27 mouse cellular contexts compared by ENCODE assay signal in genomic region chr5:105344808-105345732, GRCm38 (mm10). TPM values are rescaled to one million over a fixed set of nuclear protein-coding genes. Genes with fewer than 3 reads are reported as not detected.
DNase-seq lines count a peak whose midpoint lies in the region; ATAC-seq and TF ChIP-seq lines count a peak whose summit lies in the region.
"Had no signal": no experiment of that assay in that cellular context is flagged by ENCODE, and none has a peak within 500 bp of the region (broad histone marks: within the 10 kb centered on the region; RNA-seq: fewer than 3 reads in every experiment).

No protein-coding gene starts in this region.

- DNase-seq in heart, adult 11 months: peak; percentile 11
- DNase-seq in heart, postnatal 14 days: no peak
- peak; percentile 1 for DNase-seq in lung, embryonic 14.5 days
- no peak for DNase-seq in lung, postnatal 10 days
- peak; percentile 6 for DNase-seq in MEL (ENCODE audit: low read depth, low spot score)
- no peak for DNase-seq in midbrain, embryonic 11.5 days (ENCODE audit: low spot score, missing footprints)
- DNase-seq: adrenal gland, postnatal 14 days; cerebellum, adult 11 months; cerebellum, adult 9-11 months; forebrain, postnatal 0 days; gastrocnemius, postnatal 14 days; kidney, adult 2 months; left cerebral cortex, postnatal 4 days; right cerebral cortex, postnatal 14 days; spleen, adult 18-20 months had no signal

- intact Hi-C loops in heart, postnatal 14 days (cut with DNase I): no loop called here

- no peak overlapping the region for H3K27ac ChIP-seq in lung, embryonic 14.5 days (ENCODE audit: low read depth)
- H3K27ac ChIP-seq in MEL (ENCODE audit: control insufficient read depth, low read depth, low read length): no peak overlapping the region
- H3K27ac ChIP-seq in forebrain, embryonic 12.5 days: no peak overlapping the region
- H3K27ac ChIP-seq in midbrain, embryonic 11.5 days (ENCODE audit: low read depth, low read length): no peak overlapping the region
- H3K27ac ChIP-seq: forebrain, embryonic 10.5 days; hindbrain, embryonic 13.5 days; kidney, postnatal 0 days; left cerebral cortex, adult 2 months; limb, embryonic 15.5 days; midbrain, embryonic 13.5 days had no signal

- no peaks in the 10 kb centered on the region for H3K9me3 ChIP-seq in lung, embryonic 14.5 days (ENCODE audit: low read depth, low read length)
- no peaks in the 10 kb centered on the region for H3K9me3 ChIP-seq in MEL (replicated peaks; ENCODE audit: insufficient read depth, low read length)
- H3K9me3 ChIP-seq in forebrain, embryonic 12.5 days: no peaks in the 10 kb centered on the region
- no peaks in the 10 kb centered on the region for H3K9me3 ChIP-seq in midbrain, embryonic 11.5 days (ENCODE audit: control insufficient read depth, low read length)
- H3K9me3 ChIP-seq: forebrain, embryonic 10.5 days; G1E; hindbrain, embryonic 13.5 days; limb, embryonic 15.5 days; midbrain, embryonic 13.5 days had no signal

- no peaks in the 10 kb centered on the region for H3K36me3 ChIP-seq in lung, embryonic 14.5 days (ENCODE audit: insufficient read depth)
- no peaks in the 10 kb centered on the region for H3K36me3 ChIP-seq in MEL (ENCODE audit: control insufficient read depth in 1 of 2, insufficient read depth in 2 of 2, low read length in 2 of 2)
- H3K36me3 ChIP-seq in forebrain, embryonic 12.5 days (replicated peaks): no peaks in the 10 kb centered on the region
- H3K36me3 ChIP-seq in midbrain, embryonic 11.5 days (ENCODE audit: control insufficient read depth, insufficient read depth, low read length): no peaks in the 10 kb centered on the region
- H3K36me3 ChIP-seq: forebrain, embryonic 10.5 days; G1E; hindbrain, embryonic 13.5 days; limb, embryonic 15.5 days; midbrain, embryonic 13.5 days had no signal

- 56% methylated on average over 6 of the region's 6 CpGs for WGBS in lung, embryonic 14.5 days
- WGBS in forebrain, embryonic 12.5 days: 89% methylated on average over 6 of the region's 6 CpGs
- 88% methylated on average over 6 of the region's 6 CpGs for WGBS in midbrain, embryonic 11.5 days

- no peak for TF ChIP-seq CTCF in lung, embryonic 14.5 days (IDR thresholded peaks at IDR 0.05; ENCODE audit: low read depth)
- no peak for TF ChIP-seq CTCF in MEL (IDR thresholded peaks at IDR 0.05 in 2 of 3, conservative IDR thresholded peaks at IDR 0.05 in 1 of 3; ENCODE audit: control insufficient read depth in 1 of 3, insufficient read depth in 1 of 3, low read depth in 2 of 3, low read length in 3 of 3, poor library complexity in 1 of 3, severe bottlenecking in 1 of 3)

- no peak for TF ChIP-seq RAD21 in MEL (IDR thresholded peaks at IDR 0.05; ENCODE audit: low read depth, low read length)

- no peak for TF ChIP-seq EP300 in MEL (IDR thresholded peaks at IDR 0.05; ENCODE audit: low read depth in 1 of 2, low read length in 2 of 2)

- H3K4me3 ChIP-seq in lung, embryonic 14.5 days (ENCODE audit: low read depth, low read length): no peak overlapping the region
- no peak overlapping the region for H3K4me3 ChIP-seq in MEL (ENCODE audit: control insufficient read depth in 1 of 2, insufficient read depth in 1 of 2, low read depth in 2 of 2, low read length in 2 of 2)
- no peak overlapping the region for H3K4me3 ChIP-seq in forebrain, embryonic 12.5 days (replicated peaks)
- no peak overlapping the region for H3K4me3 ChIP-seq in midbrain, embryonic 11.5 days (ENCODE audit: low read depth, low read length)
- H3K4me3 ChIP-seq: forebrain, embryonic 10.5 days; hindbrain, embryonic 13.5 days; left cerebral cortex, adult 2 months; limb, embryonic 15.5 days; midbrain, embryonic 13.5 days had no signal

- H3K9ac ChIP-seq in lung, embryonic 14.5 days: no peak overlapping the region
- H3K9ac ChIP-seq in MEL (ENCODE audit: control insufficient read depth, low read depth, low read length, poor library complexity, severe bottlenecking): no peak overlapping the region
- no peak overlapping the region for H3K9ac ChIP-seq in forebrain, embryonic 12.5 days
- no peak overlapping the region for H3K9ac ChIP-seq in midbrain, embryonic 11.5 days (ENCODE audit: low read length)
- H3K9ac ChIP-seq: forebrain, postnatal 0 days; hindbrain, embryonic 13.5 days; limb, embryonic 15.5 days; midbrain, embryonic 13.5 days had no signal

- TF ChIP-seq POLR2A in MEL (IDR thresholded peaks at IDR 0.05; ENCODE audit: control insufficient read depth in 1 of 2, insufficient read depth in 1 of 2, low read depth in 1 of 2, low read length in 2 of 2, poor library complexity in 1 of 2): no peak

- no peak for ATAC-seq in lung, embryonic 14.5 days (ENCODE audit: insufficient read depth)
- peak; percentile 32 for ATAC-seq in inflammation-experienced regulatory T-cells, adult 6 months
- ATAC-seq in forebrain, embryonic 12.5 days (ENCODE audit: low FRiP score): no peak
- no peak for ATAC-seq in midbrain, embryonic 11.5 days (ENCODE audit: low FRiP score)
- ATAC-seq: forebrain, postnatal 0 days; midbrain, embryonic 13.5 days had no signal

- no peak overlapping the region for H3K4me2 ChIP-seq in lung, embryonic 14.5 days
- H3K4me2 ChIP-seq in forebrain, embryonic 12.5 days: no peak overlapping the region
- no peak overlapping the region for H3K4me2 ChIP-seq in midbrain, embryonic 11.5 days
- H3K4me2 ChIP-seq: hindbrain, embryonic 13.5 days; limb, embryonic 15.5 days; midbrain, embryonic 13.5 days had no signal

- H3K4me1 ChIP-seq in lung, embryonic 14.5 days (ENCODE audit: insufficient read depth): no peaks in the 10 kb centered on the region
- H3K4me1 ChIP-seq in MEL (ENCODE audit: control insufficient read depth in 1 of 2, insufficient read depth in 2 of 2, low read length in 2 of 2): no peaks in the 10 kb centered on the region
- H3K4me1 ChIP-seq in forebrain, embryonic 12.5 days: no peaks in the 10 kb centered on the region
- H3K4me1 ChIP-seq in midbrain, embryonic 11.5 days (ENCODE audit: control insufficient read depth, insufficient read depth, low read length): no peaks in the 10 kb centered on the region
- H3K4me1 ChIP-seq: forebrain, embryonic 10.5 days; hindbrain, embryonic 13.5 days; limb, embryonic 15.5 days; midbrain, embryonic 13.5 days had no signal

- no peaks in the 10 kb centered on the region for H3K27me3 ChIP-seq in lung, embryonic 14.5 days (ENCODE audit: insufficient read depth, low read length)
- no peaks in the 10 kb centered on the region for H3K27me3 ChIP-seq in MEL (ENCODE audit: control insufficient read depth in 1 of 2, insufficient read depth in 2 of 2, low read length in 2 of 2)
- H3K27me3 ChIP-seq in forebrain, embryonic 12.5 days: no peaks in the 10 kb centered on the region
- no peaks in the 10 kb centered on the region for H3K27me3 ChIP-seq in midbrain, embryonic 11.5 days (ENCODE audit: control insufficient read depth, insufficient read depth, low read length)
- H3K27me3 ChIP-seq: CH12.LX; hindbrain, embryonic 13.5 days; limb, embryonic 15.5 days; midbrain, embryonic 13.5 days had no signal

- H3K79me2 ChIP-seq in MEL (ENCODE audit: control insufficient read depth, insufficient read depth, low read length, poor library complexity): no peaks in the 10 kb centered on the region

TF ChIP-seq in MEL, 35 proteins besides CTCF, POLR2A, EP300 and RAD21:
- peak; percentile 34; the same call in 1 of the 2 replicates for TF ChIP-seq ZNF384 (IDR thresholded peaks at IDR 0.05; ENCODE audit: low read depth, low read length)
- TF ChIP-seq TAL1 (IDR thresholded peaks at IDR 0.05; ENCODE audit: low read length): no peak

RNA-seq across cellular contexts. Expression of gene Gbp6, which starts 51.6 kb away (rescaled TPM):
- total RNA-seq in heart, postnatal 14 days (2021): 1 to 10 TPM; 2.1 to 2.6 TPM
- polyA plus RNA-seq in lung, embryonic 14.5 days (2014; fragmentation: Nextera tagmentation; extraction: Ambion mirVana): 1.0 and 1.6 TPM in 2 replicates
- total RNA-seq in MEL (2012; rRNA removed): 0.15 TPM in 1 of 2 replicates, not detected in the other
- polyA plus RNA-seq in MEL (2012; ENCODE audit: insufficient read depth in 1 of 2, insufficient read length in 2 of 2, low read depth in 1 of 2, low replicate concordance in 2 of 2, missing spikeins in 1 of 2): not detected
- polyA plus RNA-seq in inflammation-experienced regulatory T-cells, adult 6 months (2017; shearing (Covaris generic)): 100 to 1,000 TPM; 143 to 156 (median 147) TPM
- 0.58 and 0.93 TPM in 2 replicates for polyA plus RNA-seq in forebrain, embryonic 12.5 days (2016; fragmentation: Nextera tagmentation; extraction: Ambion mirVana)
- 0.51 TPM in 1 of 2 replicates, not detected in the other for polyA plus RNA-seq in midbrain, embryonic 11.5 days (2014; fragmentation: Nextera tagmentation; extraction: Ambion mirVana)
- polyA plus RNA-seq: G1E had no signal

RNA-seq across cellular contexts. Expression of gene Gm43302, which starts 51.6 kb away (rescaled TPM):
- under 1 TPM; 0.07 to 0.12 TPM for total RNA-seq in heart, postnatal 14 days (2021)
- polyA plus RNA-seq in lung, embryonic 14.5 days (2014; fragmentation: Nextera tagmentation; extraction: Ambion mirVana): 0.29 TPM in 1 of 2 replicates, not detected in the other
- total RNA-seq in MEL (2012; rRNA removed): not detected in 2 replicates
- polyA plus RNA-seq in MEL (2012; ENCODE audit: insufficient read depth in 1 of 2, insufficient read length in 2 of 2, low read depth in 1 of 2, low replicate concordance in 2 of 2, missing spikeins in 1 of 2): not detected
- polyA plus RNA-seq in inflammation-experienced regulatory T-cells, adult 6 months (2017; shearing (Covaris generic)): 1 to 10 TPM; 1.2 to 8.5 (median 2.4) TPM
- 0.12 TPM in 1 of 2 replicates, not detected in the other for polyA plus RNA-seq in forebrain, embryonic 12.5 days (2016; fragmentation: Nextera tagmentation; extraction: Ambion mirVana)
- not detected in 2 replicates for polyA plus RNA-seq in midbrain, embryonic 11.5 days (2014; fragmentation: Nextera tagmentation; extraction: Ambion mirVana)
- total RNA-seq: forebrain, postnatal 0 days; gastrocnemius, postnatal 14 days; layer of hippocampus, postnatal 10 days; left cerebral cortex, adult 2 months had no signal
- polyA plus RNA-seq: embryonic facial prominence, embryonic 11.5 days; forebrain, embryonic 10.5 days; forebrain, postnatal 0 days; G1E; kidney, postnatal 0 days; limb, embryonic 15.5 days; midbrain, embryonic 13.5 days had no signal

Comparison
In these comparisons a context has a peak if more than half of its experiments do, and no peak if none do; other contexts are left out.
1. DNase-seq: peak in heart, adult 11 months (single experiment), lung, embryonic 14.5 days (single experiment) and MEL (single experiment); none in heart, postnatal 14 days (0 of 2), lung, postnatal 10 days (single experiment) and midbrain, embryonic 11.5 days (single experiment).
2. RNA of gene Gbp6, which starts 51.6 kb away (polyA plus RNA-seq): 143 to 156 TPM in inflammation-experienced regulatory T-cells, adult 6 months; 1.0 to 1.6 TPM in lung, embryonic 14.5 days, 0.58 to 0.93 TPM in forebrain, embryonic 12.5 days, 0.51 TPM in midbrain, embryonic 11.5 days and not detected in MEL; every median in the first group is over 10 times any median in the second.